Mouse (Mus musculus) heart, adult 2 months (tissue): ENCODE measurements around the gene Mllt11. TPM values are rescaled to one million over a fixed set of nuclear protein-coding genes. Genes with fewer than 3 reads are reported as not detected.

Experiments used
- DNase-seq, 2 experiments: peaks; one replicate each; pipeline ENCODE4 v3.0.0; 2021
- H3K27ac ChIP-seq: fragments of 200-600 bp; 2 replicates; pipeline ENCODE4 v1.8.1; 2022
- H3K27me3 ChIP-seq: fragments of 200-500 bp; 2 replicates; pipeline ENCODE4 v1.6.1; 2012; ENCODE audit warnings: mild to moderate bottlenecking, low read length, inconsistent platforms, mixed read lengths; ENCODE audit not compliant: control insufficient read depth, insufficient read depth
- H3K36me3 ChIP-seq: fragments of 200-500 bp; 2 replicates; pipeline ENCODE4 v1.6.1; 2012; ENCODE audit warnings: low read length, inconsistent platforms; ENCODE audit not compliant: control insufficient read depth, insufficient read depth
- H3K4me1 ChIP-seq: fragments of 200-500 bp; 2 replicates; pipeline ENCODE4 v1.6.1; 2011; ENCODE audit warnings: low read length; ENCODE audit not compliant: control insufficient read depth, insufficient read depth
- H3K4me3 ChIP-seq: fragments of 200-600 bp; 2 replicates; pipeline ENCODE4 v1.8.1; 2022
- H3K79me2 ChIP-seq: fragments of 200-500 bp; replicated peaks from 2 replicates; pipeline ENCODE4 v1.6.1; 2012; ENCODE audit warnings: mild to moderate bottlenecking, inconsistent platforms, low read length, moderate library complexity, mixed read lengths; ENCODE audit not compliant: control insufficient read depth, insufficient read depth
- H3K9ac ChIP-seq: fragments of 200-500 bp; 2 replicates; pipeline ENCODE4 v1.6.1; 2012; ENCODE audit warnings: low read depth, mild to moderate bottlenecking, control low read depth, inconsistent platforms, low read length, mixed read lengths
- CTCF ChIP-seq: fragments of 200-600 bp; IDR thresholded peaks from 2 replicates; pipeline ENCODE4 v1.8.1; 2022; ENCODE audit warnings: antibody characterized with exemption, mild to moderate bottlenecking, moderate library complexity
- EP300 ChIP-seq: fragments of 200-500 bp; IDR thresholded peaks from 2 replicates; pipeline ENCODE4 v1.6.1; 2011; ENCODE audit warnings: low read depth, low read length, control low read depth; ENCODE audit not compliant: insufficient read depth
- POLR2A ChIP-seq: fragments of 200-500 bp; IDR thresholded peaks from 2 replicates; pipeline ENCODE4 v1.6.1; 2011; ENCODE audit warnings: mild to moderate bottlenecking, low read depth, low read length, control low read depth; ENCODE audit not compliant: insufficient read depth
- WGBS: fragments of 180-500 bp; shearing (Covaris S2); methylation state at CpG from one replicate; pipeline ENCODE4 v1.1.7; 2018; 5-methylcytosine and 5-hydroxymethylcytosine counted together
- intact Hi-C: fragments of 180-260 bp; cut with DNase I; formaldehyde crosslinking; loops from one replicate; pipeline ENCODE4 v1.15.1; 2025
- polyA plus RNA-seq: library from polyadenylated mRNA; depleted of rRNA; stranded (reverse); fragments of >200 nt; gene quantifications from 2 replicates; pipeline ENCODE4 v1.2.3, GENCODE M21; 2012
- total RNA-seq, 2 experiments: library from RNA; stranded (reverse); gene quantifications; 2 replicates each; pipeline ENCODE4 v1.2.3; 2021

The Mllt11 gene
- total and polyA plus RNA-seq, 3 experiments = 5.6 to 13.7 (median 6.9) TPM

DNA sequence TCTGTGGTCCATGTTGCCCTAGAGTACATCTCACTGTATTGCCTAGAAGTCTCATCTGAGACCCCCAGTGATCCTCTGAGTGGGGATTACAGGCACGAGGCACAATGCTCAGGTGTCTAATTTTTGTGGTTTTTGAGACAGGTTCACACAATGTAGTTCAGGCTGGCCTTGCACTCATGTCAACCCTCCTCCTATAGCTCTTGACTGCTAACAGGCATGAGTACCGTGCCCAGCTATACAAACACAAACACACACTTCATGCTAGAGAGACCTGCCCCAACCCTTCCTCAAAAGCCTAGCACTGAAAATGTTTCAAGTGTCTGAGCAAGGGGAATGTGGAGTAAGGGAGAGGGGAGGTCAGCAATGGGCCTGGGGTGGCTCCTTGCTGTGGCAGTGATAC lies 45.9 kb downstream of the Mllt11 start:
- no peaks in the 10 kb centered on the region for H3K27me3 ChIP-seq
- H3K9ac ChIP-seq = no peak overlapping the region
- no peak overlapping the region for H3K4me3 ChIP-seq
- 92% methylated on average over 2 of the region's 2 CpGs for WGBS
- H3K36me3 ChIP-seq = no peaks in the 10 kb centered on the region
- no peak for DNase-seq
- H3K79me2 ChIP-seq = no peaks in the 10 kb centered on the region
- no peak overlapping the region for H3K27ac ChIP-seq
- intact Hi-C loops = loop anchor here (5.0 kb wide), 1 partner anchor 39 kb away; no protein-coding TSS in a partner anchor
- TF ChIP-seq CTCF = no peak
- no peak for TF ChIP-seq POLR2A
- TF ChIP-seq EP300 = no peak
- no peaks in the 10 kb centered on the region for H3K4me1 ChIP-seq

DNA sequence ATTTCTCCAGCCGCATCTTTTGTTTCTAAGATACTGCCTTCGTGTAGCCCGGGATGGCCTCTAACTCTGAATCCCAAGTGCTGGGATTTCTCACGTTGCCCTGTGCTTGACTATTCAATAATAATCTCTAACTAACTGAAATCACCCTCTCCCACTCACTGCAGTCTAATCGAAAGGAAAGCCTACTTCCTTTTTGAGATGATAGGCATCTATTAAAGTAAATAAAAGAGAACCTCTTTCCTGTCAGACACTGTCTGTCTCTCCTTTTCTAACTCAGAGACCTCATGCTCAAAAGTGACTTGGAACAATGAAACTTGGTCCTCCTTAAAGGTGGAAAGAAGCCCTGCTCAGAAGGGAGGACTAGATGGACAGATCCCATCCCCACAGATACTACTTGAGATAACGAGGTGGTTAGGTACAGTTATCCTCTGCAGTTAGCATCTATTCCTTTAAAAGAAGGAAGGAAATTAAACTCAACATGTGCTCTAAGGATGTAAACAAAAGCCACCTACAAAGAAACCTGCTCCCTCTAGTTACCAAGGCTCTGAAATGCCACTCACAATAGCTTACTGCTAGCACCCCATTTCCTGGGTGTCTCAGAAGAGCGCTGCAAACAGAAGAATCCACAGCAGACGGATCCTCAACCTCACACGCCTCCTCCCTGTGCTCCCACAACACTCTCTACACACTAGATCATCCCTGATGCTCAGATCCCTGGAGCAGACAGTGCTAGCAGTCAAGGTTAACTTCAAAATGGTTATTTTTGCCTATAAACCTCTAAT lies 47.0 kb downstream of the Mllt11 start:
- H3K27ac ChIP-seq = no peak overlapping the region
- H3K9ac ChIP-seq = no peak overlapping the region
- DNase-seq = no peak
- TF ChIP-seq CTCF (no peak), EP300 (no peak), POLR2A (no peak)
- H3K27me3 ChIP-seq = no peaks in the 10 kb centered on the region
- intact Hi-C loops = loop anchor here (5.0 kb wide), 1 partner anchor 38 kb away; no protein-coding TSS in a partner anchor
- no peaks in the 10 kb centered on the region for H3K79me2 ChIP-seq
- H3K36me3 ChIP-seq = no peaks in the 10 kb centered on the region
- 69% methylated on average over 9 of the region's 9 CpGs for WGBS
- H3K4me3 ChIP-seq = no peak overlapping the region
- H3K4me1 ChIP-seq = no peaks in the 10 kb centered on the region

DNA sequence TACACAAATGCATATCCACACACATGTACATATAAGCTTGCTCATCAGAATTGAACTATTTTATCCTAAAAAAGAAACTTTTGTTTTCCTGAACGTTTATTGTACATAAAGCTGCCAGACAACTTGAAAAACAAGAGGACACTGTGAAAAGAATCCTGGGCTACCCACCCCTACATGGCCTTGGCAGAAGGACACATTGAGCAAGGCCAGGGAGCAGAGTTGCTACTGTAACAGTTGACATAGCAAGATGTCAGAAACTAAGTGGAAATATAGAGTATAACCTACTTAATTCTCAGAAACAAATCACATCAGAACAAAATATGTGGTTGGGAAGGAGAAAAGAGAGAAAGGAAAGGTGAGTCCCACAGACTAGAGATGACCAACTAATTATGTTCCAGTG lies 50.1 kb downstream of the Mllt11 start:
- Histone ChIP-seq H3K27me3 (no peaks in the 10 kb centered on the region), H3K79me2 (no peaks in the 10 kb centered on the region), H3K4me3 (no peak overlapping the region), H3K27ac (no peak overlapping the region), H3K4me1 (no peaks in the 10 kb centered on the region), H3K36me3 (no peaks in the 10 kb centered on the region), H3K9ac (no peak overlapping the region)
- TF ChIP-seq EP300 (no peak), POLR2A (no peak), CTCF (no peak)
- 48% methylated on average over 1 of the region's 1 CpGs for WGBS
- intact Hi-C loops = no loop called here
- DNase-seq = no peak

DNA sequence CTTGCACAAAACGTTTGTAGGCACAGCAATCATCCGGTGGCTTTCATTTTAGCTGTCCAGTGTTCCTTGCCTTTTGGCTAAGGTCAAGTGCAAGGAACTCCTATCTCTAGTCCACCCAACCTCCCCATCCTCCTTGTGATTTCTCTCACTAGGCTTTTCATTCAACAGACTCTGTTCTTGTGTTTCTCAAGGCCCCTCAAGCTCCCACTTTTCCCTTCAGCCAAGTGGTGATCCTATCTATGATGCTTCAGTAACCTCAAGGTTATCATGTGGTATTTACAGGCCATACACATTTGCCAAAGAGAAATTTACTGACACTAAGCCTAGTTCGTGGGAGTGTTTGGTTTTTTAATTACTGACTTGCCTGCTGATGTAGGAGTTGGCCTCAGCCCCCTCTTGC lies 52.1 kb downstream of the Mllt11 start:
- no peak overlapping the region for H3K4me3 ChIP-seq
- no peaks in the 10 kb centered on the region for H3K79me2 ChIP-seq
- no peaks in the 10 kb centered on the region for H3K4me1 ChIP-seq
- no peaks in the 10 kb centered on the region for H3K27me3 ChIP-seq
- DNase-seq = no peak
- no peak overlapping the region for H3K9ac ChIP-seq
- TF ChIP-seq EP300 (no peak), CTCF (no peak), POLR2A (no peak)
- H3K27ac ChIP-seq = no peak overlapping the region
- no peaks in the 10 kb centered on the region for H3K36me3 ChIP-seq
- intact Hi-C loops = no loop called here
- 62% methylated on average over 3 of the region's 3 CpGs for WGBS

DNA sequence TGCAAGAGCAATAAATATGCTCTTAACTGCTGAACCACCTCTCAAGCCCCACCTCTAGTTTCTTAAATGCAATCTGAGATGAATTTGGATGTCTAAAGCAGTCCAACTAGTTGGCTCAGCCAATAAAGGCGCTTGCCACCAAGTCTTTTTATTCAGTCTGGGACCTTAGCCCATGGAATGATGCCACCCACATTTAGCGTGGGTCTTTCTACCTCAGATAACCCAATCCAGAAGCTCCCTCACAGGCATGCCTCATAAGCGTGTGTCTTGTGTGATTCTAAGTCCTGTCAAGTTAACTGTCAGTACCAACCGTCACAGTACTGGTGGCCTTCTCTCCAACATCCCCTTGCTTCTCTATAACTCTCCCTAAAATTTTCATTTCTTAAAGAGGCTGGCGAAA lies 53.0 kb downstream of the Mllt11 start:
- no peaks in the 10 kb centered on the region for H3K36me3 ChIP-seq
- H3K9ac ChIP-seq = no peak overlapping the region
- intact Hi-C loops = no loop called here
- 83% methylated on average over 5 of the region's 5 CpGs for WGBS
- H3K79me2 ChIP-seq = no peaks in the 10 kb centered on the region
- no peak overlapping the region for H3K27ac ChIP-seq
- no peaks in the 10 kb centered on the region for H3K27me3 ChIP-seq
- DNase-seq = no peak
- TF ChIP-seq CTCF = no peak
- TF ChIP-seq EP300 = no peak
- TF ChIP-seq POLR2A = no peak
- no peak overlapping the region for H3K4me3 ChIP-seq
- H3K4me1 ChIP-seq = no peaks in the 10 kb centered on the region

DNA sequence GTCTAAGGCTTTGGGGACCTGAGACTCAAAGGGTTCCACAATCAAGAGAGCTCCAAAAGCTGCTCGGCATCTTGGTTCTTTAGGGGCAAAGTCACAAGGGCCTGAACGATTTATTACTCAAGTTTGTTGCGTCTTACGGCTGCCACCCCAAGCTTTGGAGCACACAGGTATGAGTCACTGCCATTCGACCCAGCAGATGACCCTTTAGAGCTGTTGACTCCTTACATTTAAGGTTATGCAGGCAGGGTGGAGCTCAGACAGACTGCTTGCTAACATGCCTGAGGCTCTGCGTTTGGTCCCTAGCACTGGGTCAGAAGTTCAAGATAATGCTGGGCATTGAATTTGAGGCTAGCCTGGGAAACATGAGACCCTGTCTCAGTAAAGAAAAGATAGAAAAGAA lies 54.4 kb downstream of the Mllt11 start:
- H3K27ac ChIP-seq = no peak overlapping the region
- 69% methylated on average over 6 of the region's 6 CpGs for WGBS
- TF ChIP-seq EP300 (no peak), CTCF (no peak), POLR2A (no peak)
- no peak for DNase-seq
- intact Hi-C loops = no loop called here
- no peaks in the 10 kb centered on the region for H3K4me1 ChIP-seq
- no peak overlapping the region for H3K4me3 ChIP-seq
- no peaks in the 10 kb centered on the region for H3K79me2 ChIP-seq
- H3K9ac ChIP-seq = no peak overlapping the region
- no peaks in the 10 kb centered on the region; the same call in 1 of the 2 replicates for H3K27me3 ChIP-seq
- no peaks in the 10 kb centered on the region for H3K36me3 ChIP-seq
